Mouse (Mus musculus): ENCODE measurements around the gene Esrrg. TPM values are rescaled to one million over a fixed set of nuclear protein-coding genes. Genes with fewer than 3 reads are reported as not detected.
A peak's percentile ranks its signal among the peaks of the same experiment; 100 is the strongest.

The Esrrg gene
- polyA plus RNA-seq (2015; fragmentation: Nextera tagmentation; extraction: Ambion mirVana), result 27.1 and 29.2 TPM in 2 replicates

DNA sequence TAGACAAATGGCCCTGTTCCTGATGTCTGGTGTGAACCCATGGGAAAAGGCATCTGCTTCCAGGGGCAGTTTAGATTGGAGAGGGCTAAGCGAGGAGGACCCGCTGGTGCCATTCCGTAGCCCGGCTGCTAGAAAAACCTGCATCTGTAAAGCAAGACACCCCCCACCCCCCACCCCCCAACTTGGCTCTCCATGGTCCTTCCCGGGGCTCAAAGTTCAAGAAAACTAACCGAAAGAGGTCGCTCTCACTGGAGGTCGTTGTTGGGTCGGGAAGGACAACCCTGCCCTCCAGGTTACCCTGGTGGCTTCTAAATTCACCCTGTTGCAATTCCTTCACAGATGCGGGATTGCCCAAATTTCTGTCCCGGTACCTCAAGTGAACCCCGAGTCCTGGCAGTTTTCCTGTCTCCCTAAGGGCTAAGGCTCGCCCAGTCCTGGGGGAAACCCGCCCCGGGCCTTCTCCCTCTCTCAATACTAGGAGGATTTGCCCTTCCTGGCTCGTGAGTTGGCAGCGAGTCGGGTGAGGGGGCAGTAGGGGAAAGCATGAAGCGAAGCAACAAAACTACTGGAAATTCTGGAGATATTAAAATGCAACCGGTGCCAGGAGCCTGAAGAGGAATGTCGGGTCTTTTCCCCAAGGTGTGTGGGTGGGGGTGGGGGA lies at the start of gene Esrrg:
Gene Esrrg, plus strand, starts transcription at position 531 of the 661 bp plus-strand sequence.
- WGBS, result 1% methylated on average over 21 of the region's 21 CpGs
- ATAC-seq (replicated peaks; ENCODE audit: low FRiP score), result no peak

GRCm38 (mm10) chr1:187583982-187584381 lies 24.6 kb upstream of the Esrrg start:
- Histone ChIP-seq H3K36me3 (no peaks in the 10 kb centered on the region), H3K27me3 (no peaks in the 10 kb centered on the region), H3K27ac (no peak overlapping the region), H3K9ac (no peak overlapping the region), H3K4me3 (replicated peaks) (no peak overlapping the region), H3K4me1 (peaks cover 20% of the 10 kb centered on the region), H3K9me3 (replicated peaks) (no peaks in the 10 kb centered on the region), H3K4me2 (no peak overlapping the region)
- no peak for ATAC-seq (replicated peaks; ENCODE audit: low FRiP score)

More for the DNA sequence above, at the start of gene Esrrg:
- H3K36me3 ChIP-seq, result no peaks in the 10 kb centered on the region
- H3K27ac ChIP-seq, result peak within 1 kb of the TSS; percentile 56
- H3K4me3 ChIP-seq (replicated peaks), result peak within 1 kb of the TSS; percentile 58
- H3K9ac ChIP-seq, result peak within 1 kb of the TSS; percentile 55
- peaks cover 85% of the 10 kb centered on the region for H3K27me3 ChIP-seq
- H3K4me1 ChIP-seq, result peaks cover 82% of the 10 kb centered on the region
- H3K4me2 ChIP-seq, result peak within 1 kb of the TSS; percentile 95
- no peaks in the 10 kb centered on the region for H3K9me3 ChIP-seq (replicated peaks)

DNA sequence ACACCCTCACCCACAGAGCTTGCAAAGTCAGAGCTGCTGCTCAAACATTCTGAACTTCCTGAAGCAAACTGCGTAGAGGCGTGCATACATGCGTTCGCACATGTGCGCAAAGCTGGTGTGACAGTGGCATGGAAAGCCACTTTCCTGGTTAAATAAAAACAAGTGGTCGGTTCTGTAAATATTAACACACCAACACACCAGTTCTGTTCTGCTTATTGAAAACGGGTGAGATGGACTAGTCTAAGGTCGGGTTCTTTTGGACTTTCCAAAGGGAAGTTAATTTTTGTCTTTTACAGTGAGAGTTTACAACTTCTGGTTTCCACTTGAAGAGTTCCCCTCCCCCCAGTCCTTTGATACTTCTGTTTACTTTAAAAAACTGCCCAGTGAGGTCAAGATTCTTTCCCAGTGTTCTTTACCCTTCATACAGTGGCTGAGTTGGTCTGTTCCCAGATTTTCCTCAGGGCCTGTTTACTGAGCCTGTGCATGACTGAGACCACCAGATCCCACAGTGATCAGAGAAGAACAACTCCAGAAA lies 22.0 kb upstream of the Esrrg start:
- Histone ChIP-seq H3K9me3 (replicated peaks) (no peaks in the 10 kb centered on the region), H3K9ac (no peak overlapping the region), H3K27ac (peak overlapping the region; percentile 78), H3K27me3 (no peaks in the 10 kb centered on the region), H3K4me3 (replicated peaks) (no peak overlapping the region), H3K36me3 (no peaks in the 10 kb centered on the region), H3K4me2 (no peak overlapping the region), H3K4me1 (peaks cover 17% of the 10 kb centered on the region)
- WGBS, result 68% methylated on average over 8 of the region's 8 CpGs
- ATAC-seq (replicated peaks; ENCODE audit: low FRiP score), result peak; percentile 80

- Histone ChIP-seq H3K9ac (no peak overlapping the region), H3K36me3 (no peaks in the 10 kb centered on the region), H3K27ac (no peak overlapping the region), H3K4me1 (peaks cover 42% of the 10 kb centered on the region), H3K27me3 (peaks cover 54% of the 10 kb centered on the region), H3K4me3 (replicated peaks) (no peak overlapping the region), H3K4me2 (no peak overlapping the region), H3K9me3 (replicated peaks) (no peaks in the 10 kb centered on the region)
- no peak for ATAC-seq (replicated peaks; ENCODE audit: low FRiP score)
- 57% methylated on average over 2 of the region's 2 CpGs for WGBS
These were observed 5.6 kb upstream of the Esrrg start for GRCm38 (mm10) chr1:187602942-187603341.

- Histone ChIP-seq H3K27me3 (peaks cover 65% of the 10 kb centered on the region), H3K4me2 (peak overlapping the region; percentile 57)
These were observed 4.5 kb upstream of the Esrrg start for GRCm38 (mm10) chr1:187604063-187604484.

DNA sequence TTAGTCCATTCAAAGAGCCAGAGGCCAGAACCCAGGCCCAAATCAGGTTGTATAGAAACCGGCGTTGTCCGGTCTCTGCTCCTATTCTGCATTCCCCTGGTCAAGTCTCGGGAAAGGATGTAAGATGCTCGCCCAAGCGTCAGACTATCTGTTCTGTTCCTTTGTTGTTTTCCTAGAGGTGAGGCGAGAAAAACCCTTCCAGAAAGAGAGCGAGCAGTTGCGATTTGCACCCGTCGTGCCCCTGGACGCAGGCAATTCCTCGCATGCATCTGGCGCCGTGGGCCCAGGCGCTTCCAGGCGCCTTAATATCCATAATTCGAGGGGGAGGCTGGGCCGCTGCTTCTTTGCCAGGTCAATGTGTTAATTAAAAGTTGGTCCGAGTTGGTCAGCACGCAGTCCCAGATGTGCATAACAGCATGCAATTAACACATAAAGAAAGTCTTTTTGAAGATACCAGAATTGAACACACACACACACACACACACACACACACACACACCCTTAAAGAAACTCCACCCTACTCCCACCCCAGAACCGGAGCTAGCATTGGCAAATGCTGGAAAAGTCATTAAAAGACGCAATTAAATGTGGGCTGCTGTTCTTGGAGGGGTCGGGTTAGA lies 3.8 kb upstream of the Esrrg start:
- no peak overlapping the region for H3K9ac ChIP-seq
- H3K27ac ChIP-seq, result no peak overlapping the region
- H3K9me3 ChIP-seq (replicated peaks), result no peaks in the 10 kb centered on the region
- H3K4me2 ChIP-seq, result peak overlapping the region; percentile 57
- H3K36me3 ChIP-seq, result no peaks in the 10 kb centered on the region
- 12% methylated on average over 24 of the region's 24 CpGs for WGBS
- H3K27me3 ChIP-seq, result peaks cover 72% of the 10 kb centered on the region
- H3K4me3 ChIP-seq (replicated peaks), result peak overlapping the region; percentile 29
- peaks cover 61% of the 10 kb centered on the region for H3K4me1 ChIP-seq
- ATAC-seq (replicated peaks; ENCODE audit: low FRiP score), result no peak

More at GRCm38 (mm10) chr1:187604063-187604484, 4.5 kb upstream of the Esrrg start:
- Histone ChIP-seq H3K4me3 (replicated peaks) (peak overlapping the region; percentile 18), H3K36me3 (no peaks in the 10 kb centered on the region), H3K27ac (no peak overlapping the region), H3K9me3 (replicated peaks) (no peaks in the 10 kb centered on the region), H3K4me1 (peaks cover 54% of the 10 kb centered on the region), H3K9ac (no peak overlapping the region)
- WGBS, result 3% methylated on average over 11 of the region's 11 CpGs
- ATAC-seq (replicated peaks; ENCODE audit: low FRiP score), result peak; percentile 63; the same call in 1 of the 2 replicates

DNA sequence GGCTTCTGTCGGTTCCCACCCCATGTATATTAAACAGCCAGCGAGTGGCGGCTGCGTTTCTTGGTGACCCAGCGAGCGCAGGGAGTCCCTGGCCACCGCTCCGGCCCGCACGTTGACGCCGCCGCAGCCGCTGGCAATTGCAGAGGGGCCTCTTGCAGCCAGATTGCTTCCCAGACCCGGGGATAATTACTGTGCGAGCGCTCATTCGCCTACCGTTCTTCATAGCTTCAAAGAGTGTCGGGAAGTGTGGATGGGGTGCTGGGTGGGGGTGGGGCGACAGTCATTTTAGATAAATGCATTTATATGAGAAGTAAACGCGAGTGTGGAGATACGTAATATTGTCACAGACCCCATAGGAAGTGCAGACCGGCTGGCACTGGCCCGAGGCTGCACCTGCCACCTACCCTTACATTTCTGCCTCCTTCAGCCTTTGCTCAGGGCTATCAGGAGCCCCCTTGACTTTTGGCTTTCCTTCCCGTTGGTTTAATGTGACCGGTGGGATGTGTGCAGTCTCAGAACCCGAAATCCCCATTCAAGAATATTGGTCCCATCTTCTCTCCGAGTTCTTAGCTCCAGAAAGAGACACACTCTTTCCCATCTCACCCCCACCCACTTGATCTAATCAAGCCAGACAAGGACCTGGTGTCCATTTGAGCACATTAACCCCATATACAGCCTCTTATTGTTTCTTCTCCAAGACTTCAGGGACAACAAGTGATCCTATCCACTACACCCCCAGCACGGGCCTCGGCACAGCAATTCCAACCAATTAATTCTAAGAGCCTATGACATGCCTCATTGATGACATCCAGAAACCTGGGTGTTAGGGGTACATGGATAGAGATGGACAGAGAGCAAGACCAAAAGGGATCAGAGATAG lies 3.0 kb upstream of the Esrrg start:
- H3K9me3 ChIP-seq (replicated peaks), result no peaks in the 10 kb centered on the region
- ATAC-seq (replicated peaks; ENCODE audit: low FRiP score), result no peak
- peaks cover 80% of the 10 kb centered on the region for H3K27me3 ChIP-seq
- no peak overlapping the region for H3K27ac ChIP-seq
- WGBS, result 2% methylated on average over 32 of the region's 32 CpGs
- peak overlapping the region; percentile 29 for H3K4me3 ChIP-seq (replicated peaks)
- no peaks in the 10 kb centered on the region for H3K36me3 ChIP-seq
- peaks cover 67% of the 10 kb centered on the region for H3K4me1 ChIP-seq
- peak overlapping the region; percentile 57 for H3K4me2 ChIP-seq
- no peak overlapping the region for H3K9ac ChIP-seq

DNA sequence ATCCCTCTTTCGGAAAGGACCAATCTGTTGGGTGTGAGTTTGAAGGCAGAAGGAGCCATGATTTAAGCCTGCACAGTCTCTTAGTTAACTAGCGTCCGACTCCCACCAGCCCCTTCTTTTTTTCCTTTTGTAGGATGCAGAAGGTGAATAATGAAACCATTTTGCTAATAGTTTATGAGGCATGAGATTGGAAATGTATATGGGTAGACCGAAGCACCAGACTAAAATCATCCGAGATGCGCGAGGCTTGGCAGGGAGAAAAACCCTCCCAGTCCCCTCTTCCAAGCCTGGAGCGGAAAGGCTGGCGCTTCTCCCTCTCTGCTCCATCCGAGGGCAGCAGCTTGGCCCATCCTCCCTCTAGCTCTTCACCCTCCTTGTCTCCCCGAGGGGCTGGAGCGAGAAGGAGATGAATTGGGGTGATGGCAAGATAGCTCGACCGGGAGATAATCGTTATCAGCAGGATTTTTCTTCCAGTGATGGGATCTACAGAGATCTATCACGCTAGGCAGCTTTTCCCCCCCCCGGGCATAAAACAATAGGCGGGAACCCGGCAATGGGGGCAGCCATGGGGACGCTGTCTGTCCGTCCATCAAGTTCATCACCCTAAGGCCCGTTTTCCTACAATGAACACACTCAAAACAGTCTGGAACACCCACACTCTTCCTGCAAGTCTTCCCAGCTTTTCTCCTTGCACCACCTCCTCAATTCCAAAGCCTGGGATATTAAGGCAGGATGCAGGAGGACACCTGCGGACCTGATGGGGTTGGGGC lies 2.1 kb upstream of the Esrrg start:
- 5% methylated on average over 23 of the region's 23 CpGs for WGBS

GRCm38 (mm10) chr1:187607065-187608047 lies 1.2 kb upstream of the Esrrg start:
- Histone ChIP-seq H3K4me3 (replicated peaks) (peak overlapping the region; percentile 58), H3K9ac (peak overlapping the region; percentile 23; the same call in 1 of the 2 replicates), H3K9me3 (replicated peaks) (no peaks in the 10 kb centered on the region), H3K4me1 (peaks cover 78% of the 10 kb centered on the region), H3K4me2 (peak overlapping the region; percentile 95), H3K27me3 (peaks cover 94% of the 10 kb centered on the region), H3K36me3 (no peaks in the 10 kb centered on the region), H3K27ac (no peak overlapping the region; the same call in 1 of the 2 replicates)
- ATAC-seq (replicated peaks; ENCODE audit: low FRiP score), result no peak; the same call in 1 of the 2 replicates
- 2% methylated on average over 44 of the region's 47 CpGs for WGBS

More for the DNA sequence above, 2.1 kb upstream of the Esrrg start:
- no peak overlapping the region for H3K4me3 ChIP-seq (replicated peaks)
- peaks cover 71% of the 10 kb centered on the region for H3K4me1 ChIP-seq
- peaks cover 89% of the 10 kb centered on the region for H3K27me3 ChIP-seq
- no peaks in the 10 kb centered on the region for H3K36me3 ChIP-seq
- peak overlapping the region; percentile 95 for H3K4me2 ChIP-seq
- no peak overlapping the region for H3K9ac ChIP-seq
- H3K27ac ChIP-seq, result no peak overlapping the region
- H3K9me3 ChIP-seq (replicated peaks), result no peaks in the 10 kb centered on the region
- ATAC-seq (replicated peaks; ENCODE audit: low FRiP score), result no peak

- peak overlapping the region; percentile 95 for H3K4me2 ChIP-seq
- H3K4me3 ChIP-seq (replicated peaks), result peak overlapping the region; percentile 58
- H3K9ac ChIP-seq, result peak overlapping the region; percentile 55
- peaks cover 78% of the 10 kb centered on the region for H3K27me3 ChIP-seq
- no peaks in the 10 kb centered on the region for H3K9me3 ChIP-seq (replicated peaks)
- H3K27ac ChIP-seq, result peak overlapping the region; percentile 56
- WGBS, result under 1% methylated on average over 72 of the region's 72 CpGs
- no peaks in the 10 kb centered on the region for H3K36me3 ChIP-seq
- H3K4me1 ChIP-seq, result peaks cover 80% of the 10 kb centered on the region
- peak; percentile 67 for ATAC-seq (replicated peaks; ENCODE audit: low FRiP score)
These were observed 646 bp downstream of the Esrrg start for GRCm38 (mm10) chr1:187609021-187609852.
